Mouse (Mus musculus) frontal cortex, postnatal 14 days (tissue): ENCODE results near the gene Ifit2.
A peak's percentile ranks its signal among the peaks of the same experiment; 100 is the strongest.
"Not testable (repeated sequence)": the region's sequence is repeated elsewhere in the genome, so short reads cannot be mapped to it uniquely, and the experiment has no call there.

Source experiments
- DNase-seq, 2 experiments: peaks; one replicate each; pipeline ENCODE4 v3.0.0; 2022; ENCODE audit warnings: low spot score in 2 of 2

Gene Ifit2

DNA sequence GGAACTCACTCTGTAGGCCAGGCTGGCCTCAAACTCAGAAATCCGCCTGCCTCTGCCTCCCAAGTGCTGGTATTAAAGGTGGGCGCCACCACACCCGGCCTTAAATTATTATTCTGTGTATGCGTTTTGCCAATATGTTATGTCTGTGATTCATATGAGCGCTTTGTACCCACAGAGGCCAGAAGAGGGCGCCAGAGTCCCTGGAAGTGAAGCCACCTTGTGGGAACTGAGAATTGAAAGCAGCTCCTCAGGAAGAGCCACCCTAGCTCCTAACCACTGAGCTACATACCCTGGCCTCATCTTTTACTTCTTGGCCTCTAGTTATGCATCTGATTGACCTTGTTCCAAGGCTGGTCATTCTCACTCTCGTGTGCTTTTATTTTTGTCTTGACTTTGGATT is 2.5 kb upstream of the Ifit2 start:
- DNase-seq: peak; percentile 42 to 69

GRCm38 (mm10) chr19:34550205-34550533 is 325 bp upstream of the Ifit2 start:
- DNase-seq: no peak

DNA sequence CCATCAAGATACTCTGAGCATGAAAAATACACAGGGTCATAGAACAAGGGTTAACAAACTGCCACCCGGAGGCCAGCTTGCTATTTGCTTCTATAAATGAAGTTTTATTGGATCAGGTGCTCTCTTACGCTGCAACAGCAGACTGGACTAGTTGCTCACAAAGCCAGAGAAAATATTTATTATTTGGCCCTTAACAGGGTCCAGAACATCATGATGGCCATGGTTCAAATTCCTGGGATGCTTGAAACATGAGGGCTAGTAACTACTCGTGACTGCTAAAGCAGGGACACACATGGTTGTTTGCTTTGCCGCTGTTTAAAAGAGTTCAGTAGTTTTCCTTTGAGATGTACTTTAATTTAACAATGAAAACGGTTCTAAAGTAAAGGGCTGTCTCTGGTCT is 1.5 kb downstream of the Ifit2 start:
- no peak for DNase-seq

- DNase-seq: no peak
Observed at GRCm38 (mm10) chr19:34553021-34553420, 2.5 kb downstream of the Ifit2 start.

- DNase-seq: no peak
Observed at GRCm38 (mm10) chr19:34553522-34553921, 3.0 kb downstream of the Ifit2 start.

DNA sequence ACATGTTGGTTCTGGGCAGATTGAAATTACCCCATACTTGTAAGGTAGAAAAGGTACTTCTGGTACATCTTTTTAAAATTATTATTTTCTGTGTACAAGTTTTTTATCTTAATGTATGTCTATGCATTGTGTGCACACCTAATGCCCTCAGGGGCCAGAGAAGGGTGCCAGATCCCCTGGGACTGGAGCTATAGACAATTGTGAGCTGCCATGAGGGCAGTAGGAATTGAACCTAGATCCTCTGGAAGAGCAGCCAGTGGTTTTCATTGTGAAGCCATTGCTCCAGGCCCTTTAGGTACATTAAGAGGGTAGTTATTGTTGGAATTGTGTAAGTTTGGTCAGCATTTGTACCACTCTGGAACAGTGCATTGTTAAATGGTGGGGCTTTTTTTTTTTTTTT is 3.6 kb downstream of the Ifit2 start:
- no peak for DNase-seq

DNA sequence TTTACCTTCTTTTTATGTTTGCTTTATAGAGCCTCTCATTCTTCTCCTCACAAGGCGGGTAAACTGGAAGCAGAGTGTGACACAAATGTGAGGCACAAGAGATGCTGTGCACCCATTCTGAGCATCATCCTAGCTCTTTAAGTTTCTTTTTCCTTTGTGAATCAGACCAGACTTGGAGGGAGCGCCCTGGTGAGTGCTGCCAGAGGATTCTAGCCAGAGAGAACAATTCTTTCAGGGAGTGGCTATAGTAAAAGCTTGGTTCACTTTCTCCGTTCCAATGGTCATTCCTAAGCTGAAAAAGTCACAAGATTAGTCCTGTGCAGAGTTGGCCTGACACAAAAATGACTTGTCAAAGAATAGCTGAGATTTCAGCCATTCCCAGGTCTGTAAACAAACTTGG is 6.1 kb downstream of the Ifit2 start:
- DNase-seq: no peak

DNA sequence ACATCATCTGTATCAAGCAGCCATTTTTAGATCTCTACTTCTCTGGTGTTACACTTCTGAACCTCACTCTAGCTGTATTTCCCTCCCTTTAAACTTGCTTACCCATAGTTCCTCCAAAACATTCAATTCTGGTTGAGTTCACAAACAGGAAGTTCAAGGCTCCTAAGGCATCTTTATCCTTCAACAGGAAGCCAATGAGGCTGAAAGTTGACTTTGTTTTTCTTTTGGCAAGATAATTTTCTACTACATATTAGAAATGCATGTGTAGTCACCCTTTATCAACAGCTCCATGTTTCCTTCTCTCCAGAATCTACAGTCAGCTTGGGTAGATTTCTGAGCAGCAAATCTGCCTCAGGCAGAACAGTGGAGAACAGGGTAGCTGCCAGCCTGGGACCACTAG is 12.1 kb downstream of the Ifit2 start:
- DNase-seq: no peak

DNA sequence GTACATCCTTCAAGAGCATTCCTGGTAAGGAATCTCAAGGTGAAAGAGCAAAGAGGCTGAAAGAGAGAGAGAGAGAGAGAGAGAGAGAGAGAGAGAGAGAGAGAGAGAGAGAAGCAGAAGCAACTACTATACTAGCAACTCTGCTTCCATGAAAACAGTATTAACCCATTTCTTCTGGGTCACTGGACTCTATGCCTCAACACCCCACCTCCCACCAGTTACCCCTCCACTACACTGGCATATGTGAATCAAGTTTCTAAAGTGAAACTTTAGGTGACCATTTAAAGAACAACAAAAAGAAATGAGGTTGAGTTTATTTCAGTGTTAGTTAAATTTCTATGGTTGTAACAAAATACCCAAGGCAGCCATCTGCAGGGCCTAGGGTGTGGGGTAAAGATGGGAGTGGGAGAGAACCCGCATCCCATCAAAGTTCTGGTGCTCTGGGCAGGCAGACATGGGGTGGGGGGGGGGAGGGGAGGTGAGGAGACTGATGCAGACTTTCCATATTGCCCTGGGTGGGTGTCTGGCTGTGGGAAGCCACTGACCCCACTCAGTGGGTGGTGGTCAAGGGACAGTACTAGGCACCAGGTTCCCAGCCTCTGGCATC is 15.8 kb downstream of the Ifit2 start:
- DNase-seq: no peak

DNA sequence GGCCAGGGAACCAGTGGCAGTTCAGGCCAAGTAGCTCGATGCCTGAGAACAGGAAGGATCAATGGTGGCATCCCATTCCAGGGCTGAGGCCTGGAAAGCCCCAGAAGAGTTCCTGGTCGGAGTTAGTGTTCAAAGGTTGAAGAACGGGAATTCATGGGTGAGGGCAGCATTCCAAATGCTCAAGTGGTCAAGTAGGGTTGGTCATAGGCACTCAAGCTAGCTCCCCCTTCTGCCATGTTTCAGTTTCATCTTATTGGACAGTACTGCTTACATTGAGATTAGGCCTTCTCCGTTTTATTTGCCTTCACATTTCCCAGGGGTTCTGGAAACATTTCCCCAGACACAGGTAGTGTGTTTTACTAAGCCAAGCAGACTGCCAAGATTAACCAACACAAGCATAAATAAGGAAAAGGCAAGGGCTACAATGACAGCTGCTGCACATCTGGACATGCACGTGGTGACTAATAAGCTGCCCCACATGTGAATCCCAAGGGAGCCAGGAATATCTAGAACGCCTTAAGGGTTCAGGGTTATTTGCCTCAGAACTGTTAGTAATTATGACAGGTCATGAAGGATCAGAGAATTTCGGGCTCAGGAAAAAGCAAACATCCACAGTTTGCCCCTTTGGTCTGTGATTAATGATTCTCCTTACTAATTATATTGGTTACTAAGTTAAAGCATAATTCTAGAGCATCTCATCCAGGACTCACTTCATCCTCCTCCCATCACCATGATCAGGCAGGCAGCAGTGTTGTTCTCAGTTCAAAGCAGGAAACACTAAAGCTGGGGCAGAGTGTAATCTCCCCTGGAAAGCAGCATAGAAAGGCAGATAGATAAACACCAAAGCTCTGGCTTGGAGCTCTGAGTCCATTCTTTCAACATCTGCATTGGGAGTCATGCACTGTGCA is 18.7 kb downstream of the Ifit2 start:
- DNase-seq: no peak

DNA sequence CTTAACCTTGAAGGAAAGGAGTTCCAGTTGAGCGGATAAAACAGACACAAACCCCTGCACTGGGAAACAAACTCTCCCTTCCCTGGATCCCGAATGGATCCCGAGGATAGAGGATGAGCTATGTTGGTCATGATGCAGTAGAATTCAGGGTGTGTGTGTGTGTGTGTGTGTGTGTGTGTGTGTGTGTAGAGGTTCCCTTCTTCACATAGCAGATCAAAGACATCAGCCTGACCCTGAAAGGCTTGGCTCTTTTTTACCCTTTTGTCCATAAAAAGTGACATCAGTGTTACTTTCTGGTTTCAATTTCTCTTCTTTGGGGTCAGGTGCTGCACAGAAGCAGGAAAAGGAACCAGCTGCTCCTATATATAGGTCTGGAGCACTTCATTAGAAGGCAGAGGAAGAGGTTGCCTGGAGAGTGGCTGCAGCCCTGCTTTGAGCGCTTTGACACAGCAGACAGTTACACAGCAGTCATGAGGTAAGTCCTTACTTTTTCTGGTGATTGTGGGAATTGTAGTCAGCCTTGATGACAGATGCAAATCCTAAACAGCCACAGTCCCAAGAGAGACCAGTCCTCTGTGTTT is 19.5 kb downstream of the Ifit2 start:
- DNase-seq: no peak

DNA sequence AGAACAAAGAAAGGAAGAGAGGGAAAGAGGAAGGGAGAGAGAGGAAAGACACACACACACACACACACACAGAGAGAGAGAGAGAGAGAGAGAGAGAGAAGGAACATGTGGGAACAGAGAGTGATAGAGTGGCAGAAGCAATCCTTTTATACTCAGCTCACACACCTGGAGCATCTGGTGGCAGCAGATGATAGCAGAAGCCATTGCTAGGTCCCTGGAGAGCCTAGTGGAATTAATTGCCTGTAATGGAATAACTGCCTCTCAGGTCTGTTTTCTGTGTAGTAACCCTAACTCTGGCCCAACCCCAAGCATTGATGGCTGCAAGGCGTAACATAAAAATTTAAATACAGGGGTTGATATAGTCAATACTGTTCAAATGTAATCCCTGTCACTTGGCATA is 20.6 kb downstream of the Ifit2 start:
- no peak for DNase-seq

- DNase-seq: no peak
Observed at GRCm38 (mm10) chr19:34573650-34574049, 23.2 kb downstream of the Ifit2 start.

- no peak for DNase-seq
Observed at GRCm38 (mm10) chr19:34577121-34577520, 26.6 kb downstream of the Ifit2 start.

DNA sequence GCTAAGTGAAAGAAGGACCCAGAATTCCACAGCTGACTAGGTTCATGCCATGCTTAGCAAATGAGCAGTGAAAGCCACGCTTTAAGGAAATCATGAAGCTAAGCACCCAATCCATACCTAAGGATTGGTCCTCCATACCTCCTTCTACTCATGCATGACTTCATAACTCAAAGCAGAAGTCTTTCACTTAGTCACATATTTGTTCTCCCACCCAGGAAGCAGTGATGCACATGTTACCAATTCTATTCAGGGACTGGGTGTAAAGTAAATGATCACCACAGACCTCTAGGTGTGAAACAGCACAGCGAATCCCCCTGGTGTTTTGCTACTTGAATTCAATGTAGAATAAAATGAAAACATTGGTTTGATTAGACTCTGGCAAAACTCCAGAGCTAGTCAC is 32.2 kb downstream of the Ifit2 start:
- not testable (repeated sequence) for DNase-seq

- not testable (repeated sequence) for DNase-seq
Observed at GRCm38 (mm10) chr19:34583126-34583766, 32.8 kb downstream of the Ifit2 start, which contains the start of gene Ifit3. Ifit3 (plus strand) TSS chr19:34583531.

DNA sequence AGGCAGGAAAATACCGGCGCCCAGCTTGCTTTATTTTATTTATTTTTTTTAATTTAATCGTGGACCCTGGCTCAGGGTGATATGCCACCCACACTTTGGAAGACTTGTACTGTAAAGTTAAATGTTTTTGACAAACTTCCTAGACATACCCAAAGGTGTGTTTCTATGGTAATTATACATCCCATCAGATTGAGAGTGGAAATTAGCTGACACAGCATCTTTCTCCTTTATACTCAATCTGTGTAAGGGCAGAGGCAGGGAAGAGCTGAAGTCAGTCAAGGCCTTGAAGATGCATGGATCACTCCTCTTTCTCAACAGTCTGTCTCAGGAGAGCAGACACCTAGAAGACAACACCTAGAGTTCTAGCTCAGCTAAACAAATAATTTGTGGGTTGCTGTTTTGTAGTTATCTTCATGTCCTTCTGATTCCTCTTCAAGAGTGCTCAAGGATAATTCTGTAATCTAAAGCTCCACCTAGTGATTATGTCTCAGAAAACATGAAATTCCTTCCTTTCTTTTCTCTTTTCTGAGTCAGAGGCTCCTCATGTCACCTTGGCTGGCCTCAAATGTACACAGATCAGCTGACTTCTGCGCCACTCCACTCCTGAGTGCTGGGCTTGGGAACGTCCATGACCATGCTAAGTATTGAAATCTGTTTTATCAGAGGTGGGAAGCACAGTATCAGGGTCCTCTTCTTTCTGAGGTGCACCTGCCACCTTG is 35.4 kb downstream of the Ifit2 start:
- DNase-seq: not testable (repeated sequence)

GRCm38 (mm10) chr19:34587898-34588692 is 37.6 kb downstream of the Ifit2 start:
- DNase-seq: not testable (repeated sequence)

GRCm38 (mm10) chr19:34588959-34589358 is 38.5 kb downstream of the Ifit2 start:
- no peak for DNase-seq

- no peak for DNase-seq
Observed at GRCm38 (mm10) chr19:34593456-34593855, 43.0 kb downstream of the Ifit2 start.

- not testable (repeated sequence) for DNase-seq
Observed at GRCm38 (mm10) chr19:34594523-34594922, 44.0 kb downstream of the Ifit2 start.
